9 mouse cellular contexts compared by ENCODE assay signal in the genomic region with DNA sequence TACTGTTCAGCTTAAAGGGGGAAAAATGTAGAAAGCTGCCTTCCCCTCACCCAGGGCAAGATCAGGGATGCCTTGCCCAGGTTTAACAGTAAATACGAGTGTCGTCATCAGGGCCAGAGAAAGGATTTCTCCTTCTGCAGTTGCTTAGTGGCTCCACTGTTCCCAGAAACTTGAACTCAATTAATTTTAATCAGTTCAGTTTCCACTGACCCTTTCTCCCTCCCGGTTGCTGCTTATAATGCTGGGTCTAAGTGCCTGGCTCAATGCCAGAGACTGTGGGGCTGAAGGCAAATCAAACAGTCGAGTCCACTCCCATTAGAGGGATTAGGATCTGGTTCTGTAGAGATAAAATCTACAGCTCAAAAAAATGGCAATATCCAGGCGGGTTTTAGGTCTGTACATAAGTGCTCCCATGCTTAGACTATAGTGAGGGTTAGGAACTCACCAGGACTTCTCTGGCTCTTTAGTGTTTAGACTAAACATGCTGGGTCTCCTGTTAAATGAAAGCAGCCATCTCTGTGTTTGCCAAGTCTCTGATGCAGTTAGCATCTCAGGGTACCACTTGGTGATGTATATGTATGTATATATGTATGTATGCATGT.
DNase-seq lines count a peak whose midpoint lies in the region; ATAC-seq and TF ChIP-seq lines count a peak whose summit lies in the region.
"Had no signal": no experiment of that assay in that cellular context is flagged by ENCODE, and none has a peak within 500 bp of the region (broad histone marks: within the 10 kb centered on the region; RNA-seq: fewer than 3 reads in every experiment).

No protein-coding gene starts in this region.

- no peak overlapping the region for H3K9ac ChIP-seq in hindbrain, embryonic 16.5 days (ENCODE audit: low read depth, low read length)

- H3K36me3 ChIP-seq in hindbrain, embryonic 16.5 days (ENCODE audit: control insufficient read depth, insufficient read depth, low read length) = peaks cover 7% of the 10 kb centered on the region; the same call in 1 of the 2 replicates

- ATAC-seq in hindbrain, embryonic 16.5 days = peak; percentile 21; the same call in 1 of the 2 replicates

- no peaks in the 10 kb centered on the region for H3K9me3 ChIP-seq in hindbrain, embryonic 16.5 days (ENCODE audit: control insufficient read depth, low read length)
- H3K9me3 ChIP-seq: heart, embryonic 10.5 days had no signal

- 38% methylated on average over 5 of the region's 5 CpGs for WGBS in hindbrain, embryonic 16.5 days
- 51% methylated on average over 5 of the region's 5 CpGs for WGBS in cerebellum, adult 2 months

- no peaks in the 10 kb centered on the region for H3K27me3 ChIP-seq in hindbrain, embryonic 16.5 days (replicated peaks; ENCODE audit: control insufficient read depth, insufficient read depth, low read length)
- no peaks in the 10 kb centered on the region for H3K27me3 ChIP-seq in cerebellum, adult 2 months (ENCODE audit: control insufficient read depth, insufficient read depth, low read length)

- H3K4me1 ChIP-seq in hindbrain, embryonic 16.5 days (ENCODE audit: control insufficient read depth, insufficient read depth, low read depth, low read length) = peaks cover 8% of the 10 kb centered on the region
- no peaks in the 10 kb centered on the region for H3K4me1 ChIP-seq in cerebellum, adult 2 months (ENCODE audit: control insufficient read depth, insufficient read depth, low read length)

- H3K27ac ChIP-seq in hindbrain, embryonic 16.5 days (ENCODE audit: low read depth, low read length) = no peak overlapping the region
- H3K27ac ChIP-seq in cerebellum, adult 2 months (ENCODE audit: insufficient read depth, low read length) = no peak overlapping the region
- H3K27ac ChIP-seq: heart, embryonic 10.5 days had no signal

- DNase-seq in urinary bladder, postnatal 14 days (ENCODE audit: low spot score) = peak; percentile 33
- no peak for DNase-seq in urinary bladder, adult 2 months (ENCODE audit: low spot score)
- DNase-seq in lung, postnatal 10 days = peak; percentile 36
- DNase-seq in c-Kit-positive CD71-positive TER-119-positive erythroid progenitor cells, embryonic 14.5 days (ENCODE audit: low spot score) = no peak
- DNase-seq in right cerebral cortex, postnatal 36 days (ENCODE audit: low spot score in 2 of 2) = no peak
- DNase-seq in cerebellum, adult 2 months = no peak
- DNase-seq: liver had no signal

- H3K4me2 ChIP-seq in hindbrain, embryonic 16.5 days (ENCODE audit: low read length) = no peak overlapping the region

- no peak for TF ChIP-seq CTCF in cerebellum, adult 2 months (IDR thresholded peaks at IDR 0.05; ENCODE audit: borderline replicate concordance, insufficient read depth, low read depth, low read length)

- no peak overlapping the region for H3K4me3 ChIP-seq in hindbrain, embryonic 16.5 days (ENCODE audit: low read length)
- no peak overlapping the region for H3K4me3 ChIP-seq in cerebellum, adult 2 months (replicated peaks; ENCODE audit: insufficient read depth, low read depth, low read length)
- H3K4me3 ChIP-seq: heart, embryonic 10.5 days had no signal

- TF ChIP-seq POLR2A in cerebellum, adult 2 months (IDR thresholded peaks at IDR 0.05; ENCODE audit: borderline replicate concordance, insufficient read depth, low read length) = no peak

Comparison
In these comparisons a context has a peak if more than half of its experiments do, and no peak if none do; other contexts are left out.
1. DNase-seq: peak in urinary bladder, postnatal 14 days (single experiment) and lung, postnatal 10 days (single experiment); none in urinary bladder, adult 2 months (single experiment), c-Kit-positive CD71-positive TER-119-positive erythroid progenitor cells, embryonic 14.5 days (single experiment), right cerebral cortex, postnatal 36 days (0 of 2) and cerebellum, adult 2 months (0 of 2).